Mouse (Mus musculus) testis, adult 2 months (tissue): ENCODE measurements at regions not wholly inside any gene's neighbourhood (a gene's known extent, or its start where the extent isn't known, plus 50 kb on each side); places are given as distances from the start of the nearest gene placed in this dataset.

ENCODE experiments used
- H3K27ac ChIP-seq: fragments of 200-500 bp; 2 replicates; pipeline ENCODE4 v1.5.1; 2012; ENCODE audit warnings: low read depth, low read length; ENCODE audit not compliant: control insufficient read depth, insufficient read depth
- H3K27me3 ChIP-seq: fragments of 200-500 bp; 2 replicates; pipeline ENCODE4 v1.6.1; 2012; ENCODE audit warnings: mild to moderate bottlenecking, low read length, moderate library complexity; ENCODE audit not compliant: control insufficient read depth, insufficient read depth
- H3K36me3 ChIP-seq: fragments of 200-500 bp; 2 replicates; pipeline ENCODE4 v1.6.1; 2012; ENCODE audit warnings: mild to moderate bottlenecking, low read length; ENCODE audit not compliant: control insufficient read depth, insufficient read depth
- H3K4me1 ChIP-seq: fragments of 200-500 bp; 2 replicates; pipeline ENCODE4 v1.6.1; 2012; ENCODE audit warnings: low read length; ENCODE audit not compliant: control insufficient read depth, insufficient read depth
- H3K4me3 ChIP-seq: fragments of 200-500 bp; 2 replicates; pipeline ENCODE4 v1.5.1; 2012; ENCODE audit warnings: low read depth, mild to moderate bottlenecking, low read length, moderate library complexity, mixed read lengths; ENCODE audit not compliant: control insufficient read depth
- CTCF ChIP-seq: fragments of 200-500 bp; IDR thresholded peaks from 2 replicates; pipeline ENCODE4 v1.5.1; 2012; ENCODE audit warnings: low read depth, mild to moderate bottlenecking, inconsistent platforms, low read length, moderate library complexity; ENCODE audit not compliant: control insufficient read depth, insufficient read depth, insufficient replicate concordance
- POLR2A ChIP-seq: fragments of 200-500 bp; IDR thresholded peaks from 2 replicates; pipeline ENCODE4 v1.6.1; 2012; ENCODE audit warnings: low read depth, mild to moderate bottlenecking, inconsistent platforms, low read length, moderate library complexity; ENCODE audit not compliant: control insufficient read depth

- Histone ChIP-seq H3K4me1 (peaks cover 4% of the 10 kb centered on the region), H3K4me3 (no peak overlapping the region), H3K36me3 (no peaks in the 10 kb centered on the region), H3K27me3 (no peaks in the 10 kb centered on the region), H3K27ac (no peak overlapping the region)
- no peak for TF ChIP-seq CTCF
- TF ChIP-seq POLR2A, result no peak
These were observed 169.9 kb downstream of the Zfp36l2 start for GRCm38 (mm10) chr17:84017891-84018290.

DNA sequence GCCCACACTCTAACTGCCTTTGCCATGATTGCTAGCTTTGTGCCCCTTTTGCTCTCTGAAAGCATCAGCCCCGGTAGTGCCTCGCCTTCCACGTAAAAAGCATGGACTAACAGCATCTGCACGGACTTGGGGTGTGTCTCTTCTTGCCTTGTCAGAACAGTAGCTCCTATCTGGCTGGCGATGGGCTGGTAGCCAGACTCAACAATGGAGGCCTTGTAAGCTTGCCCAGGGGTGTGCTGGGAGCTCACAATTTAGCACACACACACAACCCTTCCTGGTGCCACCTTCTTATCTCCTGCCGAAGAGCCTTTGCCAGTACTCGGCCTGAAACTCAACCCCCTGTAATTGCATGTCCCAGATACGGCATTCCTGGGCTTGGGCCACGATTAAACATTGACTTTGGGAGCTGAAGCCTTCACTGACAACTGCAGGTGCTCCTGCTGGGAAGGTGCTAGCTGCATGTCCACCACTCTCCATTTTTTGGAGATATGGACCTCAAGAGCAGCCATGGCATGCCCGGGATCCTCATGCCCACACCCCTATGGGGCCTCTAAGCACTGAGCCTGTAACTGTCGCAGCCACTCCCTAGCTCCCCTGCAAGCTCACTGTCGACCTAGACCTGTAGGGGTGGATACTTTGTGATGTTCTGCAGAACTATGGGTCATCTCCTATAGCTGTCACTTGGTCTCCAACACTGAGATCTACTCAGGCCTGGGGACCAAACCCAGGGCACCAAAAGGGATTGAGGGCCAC, 166.7 kb upstream of the Haao start:
- Histone ChIP-seq H3K4me1 (peaks cover 4% of the 10 kb centered on the region), H3K27ac (no peak overlapping the region), H3K4me3 (no peak overlapping the region), H3K36me3 (no peaks in the 10 kb centered on the region), H3K27me3 (no peaks in the 10 kb centered on the region)
- no peak for TF ChIP-seq POLR2A
- TF ChIP-seq CTCF, result no peak

DNA sequence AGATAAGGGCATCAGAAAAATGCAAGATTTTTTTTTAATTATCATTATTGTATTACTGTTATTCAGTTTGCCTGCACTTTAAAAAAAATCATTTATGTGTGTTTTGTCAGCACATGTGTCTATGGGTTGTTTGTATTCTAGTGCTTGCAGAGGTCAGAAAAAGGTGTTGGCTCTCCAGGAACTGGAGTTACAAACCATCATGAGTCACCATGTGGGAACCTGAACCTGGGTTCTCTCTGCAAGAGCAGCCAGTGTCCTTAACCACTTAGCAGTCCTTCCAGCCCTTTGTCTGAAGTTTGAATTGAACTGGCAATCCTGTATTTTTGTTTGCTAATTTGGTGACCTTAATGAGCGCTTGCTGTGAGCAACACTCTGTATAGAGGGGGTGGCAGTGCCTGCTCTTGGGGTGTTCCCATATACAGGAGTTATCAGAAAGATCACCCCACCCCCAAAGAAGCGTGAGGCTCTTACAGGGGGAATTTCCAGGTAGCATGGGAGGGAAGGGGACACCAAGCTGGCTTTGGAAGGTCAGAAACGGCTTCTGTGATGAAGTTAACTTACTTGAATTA, 162.8 kb upstream of the Haao start:
- no peak overlapping the region for H3K27ac ChIP-seq
- H3K4me1 ChIP-seq, result peaks cover 10% of the 10 kb centered on the region
- no peak overlapping the region for H3K4me3 ChIP-seq

GRCm38 (mm10) chr17:84009966-84010365, 162.2 kb upstream of the Haao start:
- peaks cover 10% of the 10 kb centered on the region for H3K4me1 ChIP-seq
- H3K36me3 ChIP-seq, result no peaks in the 10 kb centered on the region
- no peaks in the 10 kb centered on the region for H3K27me3 ChIP-seq
- no peak overlapping the region for H3K4me3 ChIP-seq
- no peak overlapping the region for H3K27ac ChIP-seq
- TF ChIP-seq POLR2A (no peak), CTCF (no peak)

More for the DNA sequence above, 162.8 kb upstream of the Haao start:
- TF ChIP-seq POLR2A (no peak), CTCF (no peak)
- H3K27me3 ChIP-seq, result no peaks in the 10 kb centered on the region
- no peaks in the 10 kb centered on the region for H3K36me3 ChIP-seq

DNA sequence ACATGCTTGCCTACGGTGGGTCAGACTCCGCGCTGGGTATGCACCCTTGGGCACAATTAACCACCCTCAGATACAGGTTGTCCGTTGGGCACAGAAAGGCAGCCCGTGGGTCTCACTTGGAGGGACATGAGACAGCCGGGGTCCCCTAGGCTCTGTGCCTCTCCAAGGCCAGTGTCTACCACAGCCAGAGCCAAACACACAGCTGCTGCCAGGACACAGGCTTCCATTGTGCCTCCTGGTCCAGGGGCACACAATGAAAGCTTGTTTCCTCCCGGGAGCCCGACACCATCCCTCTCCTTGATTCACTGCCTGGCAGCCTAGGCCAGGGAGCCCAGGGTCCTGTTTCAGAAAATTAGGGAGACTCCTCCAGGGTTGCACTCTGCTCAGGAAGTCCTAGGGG, 161.4 kb upstream of the Haao start:
- Histone ChIP-seq H3K4me1 (peaks cover 8% of the 10 kb centered on the region), H3K27ac (no peak overlapping the region), H3K4me3 (no peak overlapping the region), H3K27me3 (no peaks in the 10 kb centered on the region), H3K36me3 (no peaks in the 10 kb centered on the region)
- TF ChIP-seq CTCF (no peak), POLR2A (no peak)

DNA sequence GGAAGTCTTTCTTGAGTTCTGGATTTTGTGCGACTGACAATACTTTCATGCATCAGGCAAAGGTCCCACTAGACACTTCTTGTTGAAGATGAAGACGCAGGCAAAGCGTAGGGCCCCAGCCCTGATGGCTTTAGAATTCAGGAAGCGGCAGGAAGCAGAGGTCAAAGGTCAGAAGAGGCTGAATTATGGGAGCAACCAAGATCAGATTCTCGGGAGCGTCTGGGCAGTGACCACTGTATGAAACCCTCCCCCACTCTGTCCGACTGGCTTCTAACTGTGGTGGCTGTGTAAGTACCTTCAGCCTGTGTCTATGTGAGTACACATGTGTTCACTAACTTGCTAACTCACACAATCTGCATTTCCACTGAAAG, 160.9 kb upstream of the Haao start:
- Histone ChIP-seq H3K27me3 (no peaks in the 10 kb centered on the region), H3K4me1 (peaks cover 6% of the 10 kb centered on the region), H3K4me3 (no peak overlapping the region), H3K27ac (no peak overlapping the region), H3K36me3 (no peaks in the 10 kb centered on the region)
- TF ChIP-seq POLR2A (no peak), CTCF (no peak)

GRCm38 (mm10) chr17:84008035-84008681, 160.4 kb upstream of the Haao start:
- Histone ChIP-seq H3K36me3 (no peaks in the 10 kb centered on the region), H3K4me3 (no peak overlapping the region), H3K4me1 (peaks cover 6% of the 10 kb centered on the region), H3K27ac (no peak overlapping the region), H3K27me3 (no peaks in the 10 kb centered on the region)
- TF ChIP-seq POLR2A, result no peak
- no peak for TF ChIP-seq CTCF
